Mouse (Mus musculus): ENCODE data around the gene Atp7b. TPM values are rescaled to one million over a fixed set of nuclear protein-coding genes. Genes with fewer than 3 reads are reported as not detected.

Gene Atp7b
- polyA plus RNA-seq, 2 experiments from 2014 or later, result 0.09 to 0.36 TPM

- no peak for ATAC-seq
These were observed 37.9 kb downstream of the Atp7b start for GRCm38 (mm10) chr8:22022244-22022643.

- ATAC-seq, result no peak
These were observed 40.6 kb downstream of the Atp7b start for GRCm38 (mm10) chr8:22019498-22019897.

GRCm38 (mm10) chr8:22017731-22018130 is 42.4 kb downstream of the Atp7b start:
- no peak for ATAC-seq

DNA sequence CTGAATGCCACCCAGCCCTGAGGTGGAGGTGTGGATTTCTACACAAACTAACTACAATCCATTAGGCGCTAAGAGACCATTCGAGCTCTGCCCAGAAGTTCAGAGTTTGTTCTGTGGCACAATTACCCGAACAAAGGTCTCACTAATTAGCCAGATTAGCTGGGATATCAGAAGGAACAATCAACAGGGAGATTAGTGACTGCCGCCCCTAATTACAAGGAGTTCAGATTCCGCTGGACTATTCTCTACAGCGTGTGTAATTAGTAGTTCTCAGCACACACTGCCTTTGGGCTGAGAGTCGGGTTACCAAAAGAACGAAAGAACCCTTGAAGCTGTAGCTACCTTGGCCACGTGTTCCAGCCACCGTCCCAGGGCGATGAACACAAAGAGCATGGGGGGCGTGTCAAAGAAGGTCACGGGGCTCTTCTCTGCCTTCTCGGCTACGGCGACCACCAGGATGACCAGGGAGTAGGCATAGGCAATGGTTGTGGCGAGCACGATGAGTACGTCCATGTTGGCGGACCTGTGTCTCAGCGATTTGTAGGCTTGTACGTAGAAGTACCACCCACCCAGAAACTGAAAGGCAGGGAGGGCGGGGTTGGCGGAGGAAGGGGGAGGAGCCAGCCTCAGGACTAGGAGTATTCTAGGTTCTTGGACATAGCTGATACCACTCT is 46.9 kb downstream of the Atp7b start:
- ATAC-seq, result no peak

DNA sequence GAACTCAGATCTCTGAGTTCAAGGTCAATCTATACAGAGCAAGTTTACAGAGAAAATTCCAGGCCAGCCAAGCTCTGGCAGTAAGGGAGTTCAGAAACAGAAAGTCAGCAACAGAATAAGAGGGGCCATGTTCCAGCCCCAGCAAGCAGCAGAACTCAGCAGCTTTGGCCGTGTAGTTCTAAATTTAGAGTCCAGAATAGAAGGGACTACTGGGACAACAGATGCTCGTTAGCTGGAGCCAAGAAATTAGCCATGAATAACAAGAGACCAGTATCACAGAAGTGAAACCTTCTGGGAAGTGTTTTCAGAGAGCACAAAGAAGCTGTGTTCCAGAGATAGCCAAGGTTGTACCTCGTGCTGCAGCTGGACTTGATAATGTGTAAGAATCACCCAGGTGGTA is 50.7 kb downstream of the Atp7b start:
- ATAC-seq, result no peak

GRCm38 (mm10) chr8:22006423-22006822 is 53.7 kb downstream of the Atp7b start:
- no peak for ATAC-seq

DNA sequence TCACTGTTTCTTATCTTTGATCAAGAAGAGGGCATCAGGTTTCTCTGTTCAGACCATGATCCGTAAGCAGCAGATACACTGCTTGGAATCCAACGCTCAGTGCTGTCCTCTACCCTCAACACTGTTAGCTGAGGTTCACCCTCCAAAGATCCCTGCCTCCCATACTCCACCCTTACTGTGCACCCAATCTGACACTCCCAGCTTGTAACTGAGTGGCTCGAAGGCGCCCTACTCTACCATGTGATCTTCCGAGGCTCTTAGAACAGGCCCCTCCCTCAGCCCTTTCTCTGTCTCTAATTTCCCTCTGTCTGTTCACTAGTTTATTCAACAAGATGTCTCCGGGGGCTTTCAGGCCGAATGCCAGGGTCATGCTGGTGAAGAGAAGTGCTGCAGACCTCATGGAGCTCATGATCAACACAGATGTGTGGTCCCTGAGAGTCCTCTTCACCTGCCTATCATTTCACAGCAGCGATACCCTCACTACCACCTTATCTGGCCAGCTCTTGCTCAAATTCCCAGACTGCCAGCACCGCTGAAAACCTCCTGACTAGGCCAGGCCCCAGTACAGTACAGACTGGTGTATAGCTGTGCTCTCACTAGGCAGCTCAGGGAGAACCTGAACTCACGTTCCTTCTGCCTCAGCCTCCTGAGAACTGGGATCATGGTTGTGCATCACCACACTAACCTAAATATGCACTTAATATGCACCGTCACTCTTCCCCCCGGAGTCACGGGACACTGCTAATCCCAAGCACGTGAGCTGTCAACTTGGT is 55.2 kb downstream of the Atp7b start:
- no peak for ATAC-seq

GRCm38 (mm10) chr8:21995181-21995580 is 64.9 kb downstream of the Atp7b start:
- ATAC-seq, result no peak

GRCm38 (mm10) chr8:21992184-21992583 is 67.9 kb downstream of the Atp7b start:
- no peak for ATAC-seq

DNA sequence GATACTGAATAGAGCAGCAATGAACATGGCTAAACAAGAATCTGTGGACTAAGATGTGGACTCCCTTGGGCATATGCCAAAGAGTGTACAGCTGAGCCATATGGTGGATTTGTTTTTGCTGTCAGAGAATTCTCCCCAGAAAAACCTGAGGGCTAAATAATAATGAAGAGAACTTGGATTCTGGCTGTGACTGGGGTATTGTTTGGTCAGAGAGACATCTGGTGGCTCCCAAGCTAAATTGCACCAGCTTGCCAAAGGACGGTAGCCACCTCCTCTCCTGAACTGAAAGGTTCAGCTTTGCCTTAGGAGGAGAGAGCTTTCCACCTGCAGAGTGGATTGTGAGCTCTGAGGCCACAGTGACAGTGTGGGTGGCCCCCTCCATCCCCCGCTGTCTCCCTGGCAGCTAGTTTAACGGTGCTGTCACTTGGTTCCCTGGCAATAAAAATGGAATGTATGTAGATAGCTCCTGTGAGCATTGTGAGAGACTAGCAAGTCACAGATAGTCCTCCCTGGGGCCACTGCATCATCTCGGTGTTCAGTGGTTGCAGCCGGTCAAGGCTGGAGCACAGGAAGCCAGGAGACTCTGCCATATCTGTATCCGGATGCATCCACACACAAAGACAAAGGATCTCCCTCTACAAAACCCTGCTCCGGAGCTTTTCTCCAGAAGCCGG is 78.3 kb downstream of the Atp7b start:
- ATAC-seq, result no peak

GRCm38 (mm10) chr8:21978193-21978592 is 81.9 kb downstream of the Atp7b start:
- no peak for ATAC-seq

GRCm38 (mm10) chr8:21969475-21969874 is 90.6 kb downstream of the Atp7b start, which contains the start of gene Ccdc70:
Gene Ccdc70, plus strand, starts transcription at chr8:21969775.
- ATAC-seq, result no peak

DNA sequence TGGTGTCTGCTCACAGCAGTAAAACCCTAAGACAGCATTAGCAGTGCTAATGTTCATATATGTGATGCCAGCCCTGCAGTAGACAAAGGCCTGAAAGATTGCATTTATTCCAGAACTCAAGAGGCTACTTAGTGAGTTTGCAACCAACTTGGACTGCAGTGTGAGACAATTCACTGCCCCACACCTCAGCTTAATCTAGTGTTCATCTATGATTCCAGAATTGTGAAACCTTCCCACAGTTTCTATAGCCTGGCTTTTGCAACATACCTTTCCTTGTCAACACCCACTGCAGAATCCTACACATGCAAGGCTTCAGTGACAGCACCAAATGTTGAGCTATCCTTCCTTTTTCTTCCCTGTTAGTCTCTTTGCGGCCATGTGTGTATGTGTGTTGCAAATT is 93.5 kb downstream of the Atp7b start:
- ATAC-seq, result no peak

DNA sequence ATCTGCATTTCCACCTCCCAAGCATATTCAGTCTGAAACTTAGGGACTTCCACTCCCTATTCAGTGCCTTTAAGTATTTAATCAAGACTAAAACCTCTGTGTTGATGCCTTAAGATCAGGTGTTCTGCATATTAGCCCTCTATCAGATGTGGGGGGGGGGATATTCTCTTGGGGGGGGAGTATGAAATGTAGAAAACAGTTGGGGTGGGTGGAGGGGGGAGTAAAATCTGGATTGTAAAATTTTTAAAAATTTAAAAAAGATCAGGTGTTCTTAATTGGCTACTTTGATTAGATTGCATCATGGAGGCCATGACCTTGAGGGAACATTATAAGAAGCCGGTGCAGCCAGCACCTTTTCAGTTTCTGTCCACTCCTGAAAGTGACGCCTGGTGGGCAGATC is 101.7 kb downstream of the Atp7b start, which contains the start of gene Fam90a1a:
Gene Fam90a1a (plus strand): TSS at position 301 of the 400 bp plus-strand sequence.
- ATAC-seq, result no peak

GRCm38 (mm10) chr8:21956336-21956735 is 103.8 kb downstream of the Atp7b start:
- ATAC-seq, result no peak

DNA sequence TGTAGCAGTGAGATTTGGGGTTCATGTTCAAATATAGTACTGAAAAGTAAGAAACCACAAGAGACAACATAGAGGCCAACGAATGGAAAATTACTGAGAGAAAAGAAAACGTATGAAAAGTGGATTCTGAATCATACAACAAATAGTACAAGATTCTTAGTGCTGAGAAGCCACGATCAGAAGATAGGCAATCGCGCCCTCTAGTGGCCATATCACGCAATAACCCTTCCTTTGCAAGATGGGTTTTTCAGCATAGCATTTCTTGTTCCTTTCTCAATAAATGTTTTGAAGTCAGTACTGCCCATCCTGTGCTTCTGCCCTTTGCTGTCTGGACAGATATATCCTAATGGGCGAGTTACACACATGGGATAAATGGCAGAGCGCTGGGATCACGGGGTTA is 104.8 kb downstream of the Atp7b start:
- no peak for ATAC-seq

GRCm38 (mm10) chr8:21947311-21948017 is 112.6 kb downstream of the Atp7b start:
- no peak for ATAC-seq

- no peak for ATAC-seq
These were observed 113.6 kb downstream of the Atp7b start, which contains the start of gene Defb13 for GRCm38 (mm10) chr8:21946462-21946861. Gene Defb13, plus strand, starts transcription at chr8:21946762.
